Mouse (Mus musculus) neural tube, embryonic 13.5 days (tissue): Measurements from ENCODE around the gene Palm. TPM values are rescaled to one million over a fixed set of nuclear protein-coding genes. Genes with fewer than 3 reads are reported as not detected.

Source experiments
- ATAC-seq: fragments of 200-750 bp; cut with Nextera tagmentation; 2 replicates; pipeline ENCODE4 v1.8.0; 2017; ENCODE audit warnings: low read depth, mild to moderate bottlenecking, moderate TSS enrichment, moderate library complexity
- H3K27ac ChIP-seq: fragments of 300-500 bp; sonication (generic); replicated peaks from 2 replicates; pipeline ENCODE4 v1.5.1; 2015; ENCODE audit warnings: moderate library complexity, mild to moderate bottlenecking, inconsistent platforms
- H3K27me3 ChIP-seq: fragments of 300-500 bp; sonication (generic); 2 replicates; pipeline ENCODE4 v1.6.1; 2015; ENCODE audit warnings: mild to moderate bottlenecking, inconsistent platforms
- H3K36me3 ChIP-seq: fragments of 300-500 bp; sonication (generic); 2 replicates; pipeline ENCODE4 v1.6.1; 2015; ENCODE audit warnings: mild to moderate bottlenecking, inconsistent platforms
- H3K4me1 ChIP-seq: fragments of 300-500 bp; sonication (generic); replicated peaks from 2 replicates; pipeline ENCODE4 v1.6.1; 2015; ENCODE audit warnings: inconsistent platforms
- H3K4me2 ChIP-seq: fragments of 300-500 bp; sonication (generic); 2 replicates; pipeline ENCODE4 v1.6.1; 2015; ENCODE audit warnings: inconsistent platforms, mild to moderate bottlenecking, moderate library complexity
- H3K4me3 ChIP-seq: fragments of 300-500 bp; sonication (generic); 2 replicates; pipeline ENCODE4 v1.5.1; 2015; ENCODE audit warnings: mild to moderate bottlenecking, inconsistent platforms
- H3K9ac ChIP-seq: fragments of 300-500 bp; sonication (generic); 2 replicates; pipeline ENCODE4 v1.6.1; 2015; ENCODE audit warnings: moderate library complexity, mild to moderate bottlenecking, inconsistent platforms
- H3K9me3 ChIP-seq: fragments of 300-500 bp; sonication (generic); 2 replicates; pipeline ENCODE4 v1.6.1; 2016; ENCODE audit warnings: inconsistent platforms
- WGBS: fragments of 180-500 bp; shearing (Covaris S2); methylation state at CpG from one replicate; pipeline ENCODE4 v1.1.7; 2015; 5-methylcytosine and 5-hydroxymethylcytosine counted together
- polyA plus RNA-seq: library from polyadenylated mRNA; unstranded; fragments of >200 nt; fragmentation: Nextera tagmentation; extraction: Ambion mirVana; gene quantifications from 2 replicates; pipeline ENCODE4 v1.2.1, GENCODE M21; 2015

Palm gene
- polyA plus RNA-seq, 1 experiment from 2014 or later = 231 TPM

GRCm38 (mm10) chr10:79777103-79777531 is 16.3 kb upstream of the Palm start, which contains the start of gene Fstl3:
Fstl3 (plus strand) TSS chr10:79777272.
- Histone ChIP-seq H3K27me3 (peaks cover 52% of the 10 kb centered on the region), H3K9me3 (peaks cover 6% of the 10 kb centered on the region; the same call in 1 of the 2 replicates), H3K27ac (no peak within 1 kb of the TSS), H3K4me3 (peak within 1 kb of the TSS; percentile 29), H3K36me3 (no peaks in the 10 kb centered on the region), H3K4me1 (peaks cover 44% of the 10 kb centered on the region), H3K4me2 (peak within 1 kb of the TSS; percentile 55), H3K9ac (peak within 1 kb of the TSS; percentile 60)
- WGBS = under 1% methylated on average over 39 of the region's 39 CpGs
- no peak for ATAC-seq

GRCm38 (mm10) chr10:79778006-79778405 is 15.4 kb upstream of the Palm start:
- peaks cover 44% of the 10 kb centered on the region for H3K4me1 ChIP-seq
- H3K4me3 ChIP-seq = no peak overlapping the region
- peaks cover 6% of the 10 kb centered on the region; the same call in 1 of the 2 replicates for H3K9me3 ChIP-seq
- H3K27me3 ChIP-seq = peaks cover 60% of the 10 kb centered on the region
- no peak overlapping the region for H3K9ac ChIP-seq
- 13% methylated on average over 15 of the region's 15 CpGs for WGBS
- H3K4me2 ChIP-seq = peak overlapping the region; percentile 55; the same call in 1 of the 2 replicates
- H3K27ac ChIP-seq = no peak overlapping the region
- no peaks in the 10 kb centered on the region for H3K36me3 ChIP-seq
- peak; percentile 16; the same call in 1 of the 2 replicates for ATAC-seq

- peaks cover 45% of the 10 kb centered on the region for H3K4me1 ChIP-seq
- H3K27me3 ChIP-seq = peaks cover 69% of the 10 kb centered on the region
- H3K36me3 ChIP-seq = no peaks in the 10 kb centered on the region
- H3K27ac ChIP-seq = no peak overlapping the region
- 19% methylated on average over 2 of the region's 2 CpGs for WGBS
- H3K9ac ChIP-seq = no peak overlapping the region
- no peak overlapping the region for H3K4me3 ChIP-seq
- H3K9me3 ChIP-seq = peaks cover 6% of the 10 kb centered on the region; the same call in 1 of the 2 replicates
- no peak overlapping the region for H3K4me2 ChIP-seq
- no peak for ATAC-seq
Observed at GRCm38 (mm10) chr10:79779193-79779592, 14.2 kb upstream of the Palm start.

GRCm38 (mm10) chr10:79779784-79780663 is 13.3 kb upstream of the Palm start:
- H3K4me2 ChIP-seq = peak overlapping the region; percentile 60
- no peaks in the 10 kb centered on the region for H3K36me3 ChIP-seq
- ATAC-seq = peak; percentile 91
- peak overlapping the region; percentile 50 for H3K9ac ChIP-seq
- H3K27ac ChIP-seq = no peak overlapping the region
- H3K9me3 ChIP-seq = peaks cover 4% of the 10 kb centered on the region; the same call in 1 of the 2 replicates
- peaks cover 78% of the 10 kb centered on the region for H3K27me3 ChIP-seq
- peak overlapping the region; percentile 38 for H3K4me3 ChIP-seq
- H3K4me1 ChIP-seq = peaks cover 49% of the 10 kb centered on the region
- WGBS = 2% methylated on average over 55 of the region's 55 CpGs

- peaks cover 79% of the 10 kb centered on the region for H3K27me3 ChIP-seq
Observed at GRCm38 (mm10) chr10:79780664-79781015, 12.7 kb upstream of the Palm start.

GRCm38 (mm10) chr10:79781139-79781538 is 12.2 kb upstream of the Palm start:
- H3K4me3 ChIP-seq = peak overlapping the region; percentile 38
- no peaks in the 10 kb centered on the region for H3K36me3 ChIP-seq
- H3K9me3 ChIP-seq = no peaks in the 10 kb centered on the region
- no peak overlapping the region for H3K27ac ChIP-seq
- WGBS = 30% methylated on average over 21 of the region's 21 CpGs
- peaks cover 49% of the 10 kb centered on the region for H3K4me1 ChIP-seq
- peaks cover 77% of the 10 kb centered on the region for H3K27me3 ChIP-seq
- H3K9ac ChIP-seq = peak overlapping the region; percentile 50; the same call in 1 of the 2 replicates
- H3K4me2 ChIP-seq = peak overlapping the region; percentile 60
- ATAC-seq = 0 out of 2 replicates have a peak, but pooled peaks have one; percentile 1

More at GRCm38 (mm10) chr10:79780664-79781015, 12.7 kb upstream of the Palm start:
- H3K9me3 ChIP-seq = no peaks in the 10 kb centered on the region
- H3K9ac ChIP-seq = peak overlapping the region; percentile 50
- peaks cover 49% of the 10 kb centered on the region for H3K4me1 ChIP-seq
- WGBS = under 1% methylated on average over 13 of the region's 13 CpGs
- no peak; the same call in 1 of the 2 replicates for ATAC-seq
- no peak overlapping the region for H3K27ac ChIP-seq
- peak overlapping the region; percentile 60 for H3K4me2 ChIP-seq
- H3K4me3 ChIP-seq = peak overlapping the region; percentile 38
- no peaks in the 10 kb centered on the region for H3K36me3 ChIP-seq

GRCm38 (mm10) chr10:79781956-79782355 is 11.4 kb upstream of the Palm start:
- no peak overlapping the region for H3K4me2 ChIP-seq
- WGBS = 57% methylated on average over 5 of the region's 5 CpGs
- H3K9me3 ChIP-seq = no peaks in the 10 kb centered on the region
- no peak overlapping the region for H3K9ac ChIP-seq
- peaks cover 46% of the 10 kb centered on the region for H3K4me1 ChIP-seq
- no peak for ATAC-seq
- no peaks in the 10 kb centered on the region for H3K36me3 ChIP-seq
- no peak overlapping the region for H3K27ac ChIP-seq
- no peak overlapping the region for H3K4me3 ChIP-seq
- H3K27me3 ChIP-seq = peaks cover 69% of the 10 kb centered on the region

GRCm38 (mm10) chr10:79783050-79783449 is 10.3 kb upstream of the Palm start:
- Histone ChIP-seq H3K4me1 (peaks cover 35% of the 10 kb centered on the region), H3K4me3 (no peak overlapping the region), H3K27me3 (peaks cover 62% of the 10 kb centered on the region), H3K27ac (no peak overlapping the region), H3K4me2 (no peak overlapping the region), H3K9ac (no peak overlapping the region), H3K36me3 (no peaks in the 10 kb centered on the region), H3K9me3 (no peaks in the 10 kb centered on the region)
- ATAC-seq = no peak
- 67% methylated on average over 7 of the region's 7 CpGs for WGBS

- WGBS = 32% methylated on average over 27 of the region's 27 CpGs
- Histone ChIP-seq H3K36me3 (no peaks in the 10 kb centered on the region), H3K27ac (no peak overlapping the region), H3K9me3 (no peaks in the 10 kb centered on the region), H3K4me3 (no peak overlapping the region), H3K4me1 (peaks cover 25% of the 10 kb centered on the region), H3K27me3 (peaks cover 51% of the 10 kb centered on the region), H3K9ac (no peak overlapping the region), H3K4me2 (no peak overlapping the region)
- no peak for ATAC-seq
Observed at GRCm38 (mm10) chr10:79783920-79784800, 9.2 kb upstream of the Palm start.

GRCm38 (mm10) chr10:79788386-79789158 is 4.8 kb upstream of the Palm start:
- WGBS = 42% methylated on average over 7 of the region's 7 CpGs

GRCm38 (mm10) chr10:79789581-79789980 is 3.8 kb upstream of the Palm start:
- no peak overlapping the region for H3K4me2 ChIP-seq
- H3K4me3 ChIP-seq = no peak overlapping the region
- no peaks in the 10 kb centered on the region for H3K9me3 ChIP-seq
- 57% methylated on average over 2 of the region's 2 CpGs for WGBS
- no peak overlapping the region for H3K27ac ChIP-seq
- H3K36me3 ChIP-seq = no peaks in the 10 kb centered on the region
- H3K4me1 ChIP-seq = peaks cover 4% of the 10 kb centered on the region
- no peak for ATAC-seq
- H3K27me3 ChIP-seq = peaks cover 10% of the 10 kb centered on the region; the same call in 1 of the 2 replicates
- no peak overlapping the region for H3K9ac ChIP-seq

More at GRCm38 (mm10) chr10:79788386-79789158, 4.8 kb upstream of the Palm start:
- ATAC-seq = no peak
- Histone ChIP-seq H3K4me2 (no peak overlapping the region), H3K4me3 (no peak overlapping the region), H3K4me1 (peaks cover 5% of the 10 kb centered on the region; the same call in 1 of the 2 replicates), H3K27ac (no peak overlapping the region), H3K36me3 (no peaks in the 10 kb centered on the region), H3K9me3 (no peaks in the 10 kb centered on the region), H3K9ac (no peak overlapping the region), H3K27me3 (peaks cover 18% of the 10 kb centered on the region)
